Mouse (Mus musculus): ENCODE data around the gene Nudt17. TPM values are rescaled to one million over a fixed set of nuclear protein-coding genes. Genes with fewer than 3 reads are reported as not detected.
"Not testable (repeated sequence)": the region's sequence is repeated elsewhere in the genome, so short reads cannot be mapped to it uniquely, and the experiment has no call there.

The Nudt17 gene
- 1 to 10 TPM; 5.3 to 5.4 TPM for total RNA-seq (2021)

DNA sequence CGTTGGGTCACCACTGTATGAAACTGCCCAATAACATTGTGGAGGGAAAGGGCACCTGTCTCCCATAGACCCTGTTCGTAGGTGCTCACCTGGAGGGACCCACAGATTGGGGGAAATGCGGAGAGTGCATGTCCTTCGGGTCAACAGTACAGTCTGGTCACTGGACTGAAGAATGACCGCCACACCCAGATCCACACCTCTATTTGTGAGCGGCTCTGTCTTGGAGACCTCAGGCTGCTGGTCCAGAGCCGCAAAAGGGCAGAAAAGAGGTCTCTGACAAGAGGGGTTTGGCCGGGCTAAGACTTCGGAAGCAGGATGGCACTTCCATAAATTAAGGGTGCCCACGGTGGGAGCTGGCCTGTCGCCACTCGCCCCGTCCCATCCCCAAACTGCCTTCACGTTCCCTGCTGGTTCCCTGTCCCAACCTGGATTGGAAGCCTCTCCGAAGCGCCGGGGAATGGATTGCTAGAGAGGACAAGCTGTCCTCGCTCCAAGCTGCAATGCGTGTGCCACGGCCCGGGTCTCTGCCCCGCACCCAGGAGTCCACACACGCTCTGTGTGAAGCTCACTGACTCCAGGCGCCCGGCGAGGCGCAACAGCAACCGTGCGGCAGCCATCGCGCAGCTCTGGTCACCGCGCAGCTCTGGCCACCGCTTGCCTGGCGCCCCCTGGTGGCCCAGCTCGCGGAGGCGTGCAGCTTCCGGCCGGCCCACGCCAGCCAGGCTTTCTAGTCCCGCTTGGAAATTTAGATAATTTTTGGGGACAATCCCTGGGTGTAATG lies at the start of gene Nudt17:
Nudt17 (minus strand) TSS at position 660 of the 781 bp plus-strand sequence.
- intact Hi-C loops (cut with DNase I) = no loop called here
- peak; percentile 84 for DNase-seq

DNA sequence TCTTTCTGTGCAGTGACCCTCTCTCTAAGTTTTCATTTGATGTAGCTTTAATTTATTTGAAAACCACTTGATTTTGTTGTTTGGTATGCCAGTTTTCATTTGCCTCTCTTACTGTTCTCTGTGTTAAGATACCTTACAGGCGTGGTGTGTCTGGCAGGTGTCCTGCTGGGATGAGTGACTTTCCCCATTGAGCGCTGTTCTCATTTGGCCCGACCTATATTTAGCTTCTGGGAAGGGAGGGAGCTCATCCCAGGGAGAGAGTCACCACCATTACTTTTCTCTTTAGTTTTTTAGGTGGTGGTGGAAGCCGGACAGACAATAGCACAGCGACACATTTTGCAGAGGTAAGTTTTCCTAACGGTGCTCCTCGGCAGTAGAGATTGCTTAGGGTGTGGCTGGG lies 49.3 kb upstream of the Nudt17 start:
- intact Hi-C loops (cut with DNase I) = no loop called here

DNA sequence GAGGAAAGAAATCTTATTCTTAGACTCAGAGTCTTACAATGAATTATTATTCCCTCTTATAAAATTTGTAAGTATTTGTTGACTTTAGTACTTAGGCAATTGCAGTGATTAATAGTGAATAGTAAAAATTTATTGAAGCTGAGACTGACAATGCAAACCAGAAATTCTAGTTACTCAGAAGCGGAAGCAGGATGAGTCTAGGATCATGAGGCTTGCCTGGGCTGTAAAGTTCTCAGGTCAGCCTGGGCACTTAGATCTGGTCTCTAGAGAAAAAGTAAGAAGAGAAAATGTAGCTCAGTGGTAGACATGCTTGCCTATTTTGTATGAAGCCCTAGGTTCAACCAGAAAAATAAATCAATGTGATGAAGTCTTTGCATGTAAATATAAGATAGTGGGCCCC lies 47.6 kb upstream of the Nudt17 start:
- DNase-seq = no peak

More for the DNA sequence above, 49.3 kb upstream of the Nudt17 start:
- DNase-seq = no peak

DNA sequence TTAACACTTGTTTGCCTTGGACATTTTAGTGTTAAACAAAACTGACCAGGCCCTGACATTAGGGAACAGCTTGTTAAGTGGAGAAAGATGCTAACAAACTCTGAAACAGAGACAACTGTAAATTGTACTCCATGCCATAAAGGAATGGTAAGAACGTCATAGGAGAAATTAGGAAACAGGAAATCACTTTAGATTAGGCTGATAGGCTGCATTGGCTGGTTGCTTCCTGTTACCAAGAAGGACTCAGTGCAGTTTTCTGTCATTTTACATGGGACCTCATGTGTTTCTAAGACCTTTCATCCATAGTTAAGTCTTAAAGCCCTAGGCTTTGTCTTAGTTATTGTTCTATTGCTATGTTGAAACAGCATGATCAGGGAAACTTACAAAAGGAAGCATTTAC lies 38.5 kb upstream of the Nudt17 start:
- no peak for DNase-seq
- intact Hi-C loops (cut with DNase I) = no loop called here

More for the DNA sequence above, 47.6 kb upstream of the Nudt17 start:
- intact Hi-C loops (cut with DNase I) = no loop called here

DNA sequence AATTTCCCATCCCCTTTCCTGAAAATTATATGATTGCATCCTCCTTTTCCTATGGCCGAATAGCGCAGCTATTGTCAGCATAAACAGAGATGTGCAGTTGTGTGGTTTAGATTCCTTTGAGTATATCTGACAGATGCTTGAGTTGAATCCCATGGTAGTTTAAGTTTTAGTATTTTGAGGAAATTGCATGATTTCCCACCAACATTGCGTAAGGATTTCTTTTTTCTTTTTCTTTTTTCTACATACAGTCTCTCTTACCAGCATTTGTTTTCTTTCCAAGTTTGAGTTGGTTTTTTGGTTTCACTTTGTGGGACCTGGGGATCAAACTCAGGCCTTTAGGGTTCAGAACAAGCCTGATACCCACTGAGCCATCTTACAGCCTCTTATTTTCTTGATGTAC lies 36.0 kb upstream of the Nudt17 start:
- intact Hi-C loops (cut with DNase I) = no loop called here
- no peak for DNase-seq

DNA sequence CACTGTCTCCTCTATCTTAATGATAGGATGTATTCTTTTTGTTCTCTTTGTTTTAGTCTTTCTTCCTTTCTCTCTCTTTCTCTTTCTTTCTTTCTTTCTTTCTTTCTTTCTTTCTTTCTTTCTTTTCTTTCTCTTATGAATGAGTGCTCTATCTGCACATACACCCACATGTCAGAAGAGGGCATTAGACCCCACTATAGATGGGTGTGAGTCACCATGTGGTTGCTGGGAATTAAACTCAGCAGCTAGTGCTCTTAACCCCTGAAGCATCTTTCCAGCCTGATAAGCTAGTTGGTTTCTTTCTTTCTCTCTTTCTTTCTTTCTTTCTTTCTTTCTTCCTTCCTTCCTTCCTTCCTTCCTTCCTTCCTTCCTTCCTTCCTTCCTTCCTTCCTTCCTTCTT lies 31.9 kb upstream of the Nudt17 start:
- DNase-seq; intact Hi-C loops (cut with DNase I): not testable (repeated sequence)

DNA sequence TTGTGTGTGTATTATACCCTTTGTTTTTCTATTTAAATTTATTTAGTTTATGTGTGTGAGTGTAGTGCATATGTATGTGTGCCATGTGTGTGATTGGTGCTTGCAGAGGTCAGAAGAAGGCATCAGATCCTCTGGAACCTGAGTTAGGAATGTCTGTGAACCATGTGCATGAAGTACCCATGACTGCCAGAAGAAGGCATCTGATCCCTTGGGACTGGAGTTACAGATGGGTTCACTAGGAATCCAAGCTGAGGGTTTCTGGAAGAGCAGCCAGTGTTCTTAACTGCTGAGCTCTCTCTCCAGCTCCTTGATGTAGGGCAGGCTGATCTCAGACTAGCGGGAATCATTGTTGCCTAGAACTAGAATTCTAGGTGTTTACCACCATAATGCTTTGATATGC lies 29.6 kb upstream of the Nudt17 start:
- intact Hi-C loops (cut with DNase I) = loop anchor here (5.0 kb wide), 1 partner anchor 64 kb away; no protein-coding TSS in a partner anchor

DNA sequence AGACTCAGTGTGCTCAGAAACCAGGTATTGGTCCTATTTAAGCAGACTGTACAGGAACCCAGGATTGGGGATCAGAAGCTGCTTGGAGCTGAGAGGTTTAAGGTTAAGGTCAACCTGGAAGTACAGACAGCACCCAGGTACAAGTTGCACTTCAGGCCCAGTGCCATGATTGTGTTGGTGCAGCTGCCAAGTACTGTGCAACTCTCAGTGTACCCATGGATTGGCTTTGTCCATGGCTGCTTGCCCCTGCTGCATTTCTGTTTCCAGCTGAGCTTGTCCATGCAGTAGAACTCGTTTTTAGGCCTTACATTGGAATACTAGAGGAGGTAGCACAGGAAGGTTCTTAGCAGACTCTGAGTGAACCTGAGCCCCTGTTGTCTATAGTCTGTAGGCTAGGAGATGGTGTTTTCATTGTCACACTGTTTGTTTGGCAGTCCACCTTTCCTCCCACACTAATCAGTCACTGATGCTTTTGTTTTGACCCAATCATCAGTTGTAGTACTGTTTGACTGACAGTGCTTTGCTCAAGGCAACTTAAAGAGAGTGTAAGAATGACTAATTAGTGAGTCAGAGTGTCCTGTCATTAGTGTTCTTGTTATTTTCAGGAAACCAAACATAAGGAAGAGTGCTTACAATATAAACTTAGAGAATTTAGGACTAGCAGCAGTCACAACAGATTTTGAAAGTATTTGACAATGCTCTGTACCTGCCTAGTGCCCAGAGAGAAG lies 28.8 kb upstream of the Nudt17 start:
- DNase-seq = no peak
- intact Hi-C loops (cut with DNase I) = loop anchor here (5.0 kb wide), 1 partner anchor 65 kb away; no protein-coding TSS in a partner anchor

More for the DNA sequence above, 29.6 kb upstream of the Nudt17 start:
- no peak for DNase-seq

DNA sequence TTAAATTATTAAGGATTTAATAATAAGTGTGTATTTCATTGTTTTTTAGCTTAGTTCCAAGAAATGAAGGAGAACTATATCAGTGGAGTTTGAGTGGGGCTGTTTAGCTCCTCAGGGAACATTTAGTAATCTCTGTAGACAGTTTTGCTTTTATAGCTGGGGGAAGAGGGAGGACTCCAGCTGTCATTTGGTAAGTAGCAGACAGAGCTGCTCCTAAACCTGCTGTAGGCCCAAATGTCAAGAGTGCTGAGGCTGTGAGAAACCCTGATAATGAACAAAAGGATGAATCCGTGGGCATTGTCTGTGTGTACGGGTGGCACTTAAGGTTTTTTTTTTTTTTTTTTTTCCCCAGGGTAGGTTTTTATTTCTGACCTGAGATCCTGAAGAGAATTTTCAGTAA lies 26.8 kb upstream of the Nudt17 start:
- no peak for DNase-seq
- intact Hi-C loops (cut with DNase I) = loop anchor here (5.0 kb wide), 1 partner anchor 67 kb away; no protein-coding TSS in a partner anchor

DNA sequence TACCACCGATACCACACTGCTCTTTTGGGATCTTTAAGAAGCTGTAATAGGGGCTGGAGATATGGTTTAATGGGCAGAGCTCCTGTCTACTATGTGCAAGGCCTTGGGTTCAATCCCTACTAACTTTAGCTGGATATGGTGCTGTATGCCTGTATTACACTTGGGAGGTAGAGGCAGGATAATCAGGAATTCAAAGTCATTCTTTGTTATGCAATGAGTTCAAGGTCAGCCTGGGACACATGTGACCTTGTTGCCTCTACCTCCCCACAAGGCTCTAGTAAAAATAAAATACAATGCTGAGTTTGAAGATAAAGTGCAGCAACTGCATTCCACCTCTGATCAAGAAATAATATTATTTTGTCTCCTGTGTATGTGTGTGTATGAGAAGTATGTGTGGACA lies 25.6 kb upstream of the Nudt17 start:
- intact Hi-C loops (cut with DNase I) = no loop called here
- DNase-seq = no peak

DNA sequence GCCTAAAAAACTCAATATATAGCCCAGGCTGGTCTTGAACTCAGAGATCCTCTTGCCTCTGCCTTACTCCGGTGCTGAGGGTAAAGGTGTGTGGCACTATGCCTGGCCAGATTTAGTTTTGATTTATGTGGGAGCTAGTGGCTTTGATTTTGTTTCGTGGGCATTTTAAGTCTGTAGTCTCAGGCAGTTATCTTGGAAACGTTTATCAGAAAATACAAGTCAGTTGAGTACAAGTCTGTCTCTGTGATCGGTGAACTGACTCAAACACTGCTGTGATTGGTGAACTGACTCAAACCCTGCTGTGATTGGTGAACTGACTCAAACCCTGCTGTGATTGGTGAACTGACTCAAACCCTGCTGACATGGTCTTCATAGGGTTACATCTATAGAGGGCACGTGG lies 22.4 kb upstream of the Nudt17 start:
- intact Hi-C loops (cut with DNase I) = no loop called here
- no peak for DNase-seq

DNA sequence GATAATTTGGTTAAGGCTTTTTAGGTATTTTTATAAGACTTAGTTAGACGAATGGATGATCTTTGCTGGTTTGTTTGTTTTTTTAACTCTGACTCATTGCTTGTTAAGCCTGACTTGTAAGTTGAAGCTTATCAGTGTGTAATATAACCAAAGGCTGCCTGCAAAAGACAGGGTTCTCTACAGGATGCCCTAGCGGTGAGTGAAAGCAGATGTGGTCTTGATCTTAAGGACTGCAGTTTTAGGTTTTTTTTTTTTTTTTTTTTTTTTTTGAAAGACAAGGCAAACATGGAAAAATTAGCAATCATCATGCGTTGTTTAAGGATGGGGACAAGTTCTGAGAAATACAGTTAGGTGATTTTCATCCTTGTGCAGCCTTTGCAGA lies 21.0 kb upstream of the Nudt17 start:
- no peak for DNase-seq
- intact Hi-C loops (cut with DNase I) = no loop called here

DNA sequence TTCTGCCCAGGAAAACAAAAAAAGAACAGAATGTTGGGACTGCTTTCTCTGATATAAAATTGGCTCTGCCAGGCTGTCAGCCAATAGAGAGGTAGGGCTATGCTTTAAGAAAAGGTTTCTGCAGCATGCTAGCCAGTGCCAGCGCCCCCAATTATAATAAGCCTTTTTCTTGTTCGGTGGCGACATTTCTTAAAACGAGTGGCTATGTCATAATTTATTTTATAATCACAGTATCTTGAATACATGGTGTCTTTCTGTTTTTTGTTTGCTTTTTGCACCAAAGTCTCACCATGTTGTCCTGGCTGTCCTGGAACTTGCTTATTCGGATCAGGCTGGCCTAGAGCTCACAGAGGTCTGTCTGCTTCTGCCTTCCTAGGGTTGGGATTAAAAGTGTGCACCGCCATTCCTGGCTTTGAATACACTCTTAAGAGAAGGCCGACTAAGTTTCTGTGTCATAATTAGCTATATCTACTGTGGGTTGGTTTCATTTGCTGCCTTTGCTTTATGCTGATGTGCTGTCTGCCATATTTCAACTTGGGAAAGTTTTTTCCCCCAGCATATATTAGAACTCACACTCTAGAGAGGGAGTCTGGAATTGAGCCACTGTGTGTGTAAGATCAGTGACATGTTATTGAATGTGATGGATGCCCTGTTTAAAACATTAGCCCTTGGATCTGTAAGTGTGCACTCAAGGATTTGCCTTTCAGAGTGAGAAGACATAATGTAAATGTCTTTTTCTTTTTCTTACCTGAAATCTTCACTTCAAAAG lies 20.5 kb upstream of the Nudt17 start:
- intact Hi-C loops (cut with DNase I) = no loop called here

DNA sequence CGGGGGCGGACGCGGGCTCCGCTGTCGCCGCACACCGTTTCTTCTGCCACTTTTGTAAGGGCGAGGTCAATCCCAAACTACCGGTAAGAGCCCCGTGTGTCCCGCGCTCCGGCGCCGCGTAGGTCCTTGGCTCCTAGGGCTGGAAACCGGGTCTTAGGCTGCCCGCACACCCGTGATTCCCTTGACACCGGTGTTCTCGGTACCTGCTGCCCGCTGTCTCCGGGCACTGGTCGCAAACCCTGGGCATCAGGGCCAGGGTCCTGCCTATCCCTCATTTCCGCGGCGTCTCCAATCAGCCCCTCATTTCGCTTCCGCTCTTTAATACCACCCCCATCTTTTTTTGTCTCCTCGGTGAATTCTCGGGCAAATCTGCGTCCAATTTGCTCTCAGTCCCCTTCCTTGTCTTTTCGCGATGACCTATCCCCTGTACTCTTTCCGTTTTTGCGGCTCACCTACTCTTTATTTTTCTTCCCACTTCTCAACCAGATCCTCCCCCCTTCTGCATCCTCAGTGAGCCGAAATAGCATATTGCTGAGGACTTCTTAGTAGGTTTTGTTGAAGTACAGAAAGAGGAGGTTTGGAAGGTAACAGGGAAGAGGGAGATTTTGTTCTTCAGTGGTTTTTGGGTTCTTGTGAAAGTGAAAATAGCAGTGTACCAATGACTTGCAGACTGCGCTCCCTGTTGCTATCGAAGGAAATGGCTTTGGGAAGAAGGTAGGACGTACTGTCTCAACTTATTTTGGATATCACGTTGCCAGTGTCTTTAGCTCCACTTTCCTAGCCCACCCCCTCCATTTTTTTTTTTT lies 19.7 kb upstream of the Nudt17 start:
- intact Hi-C loops (cut with DNase I) = no loop called here
- no peak for DNase-seq

More for the DNA sequence above, 20.5 kb upstream of the Nudt17 start:
- DNase-seq = no peak

DNA sequence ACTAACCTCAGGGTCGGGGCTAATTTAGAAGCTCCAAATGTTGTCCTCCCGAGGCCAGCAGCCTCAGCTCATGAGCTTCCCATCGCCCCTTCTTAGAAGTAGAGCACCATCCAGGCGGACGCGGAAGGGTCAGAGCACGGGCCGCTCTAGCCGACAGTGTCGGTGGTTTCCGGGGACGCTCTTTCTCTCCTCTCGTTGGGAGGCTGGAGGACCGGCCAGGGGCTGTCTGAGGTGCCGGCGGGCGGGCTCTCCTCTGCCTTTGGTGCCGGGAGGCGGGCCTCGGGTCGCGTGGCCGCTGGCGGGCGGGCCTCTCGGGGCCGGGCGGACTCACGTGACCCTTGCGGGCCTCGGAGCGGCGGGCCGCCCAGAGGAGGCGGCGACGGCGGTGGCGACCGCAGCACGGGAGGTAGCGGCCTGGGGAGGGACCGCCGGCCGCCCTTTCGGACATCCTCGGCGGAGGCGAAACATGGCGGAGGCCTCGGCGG lies 19.0 kb upstream of the Nudt17 start, which contains the start of the genes Polr3c and Rnf115:
Polr3c (minus strand) TSS at position 286 of the 485 bp plus-strand sequence.
Rnf115 (plus strand) TSS at position 322 of the 485 bp plus-strand sequence.
- DNase-seq = peak; percentile 95
- intact Hi-C loops (cut with DNase I) = no loop called here

DNA sequence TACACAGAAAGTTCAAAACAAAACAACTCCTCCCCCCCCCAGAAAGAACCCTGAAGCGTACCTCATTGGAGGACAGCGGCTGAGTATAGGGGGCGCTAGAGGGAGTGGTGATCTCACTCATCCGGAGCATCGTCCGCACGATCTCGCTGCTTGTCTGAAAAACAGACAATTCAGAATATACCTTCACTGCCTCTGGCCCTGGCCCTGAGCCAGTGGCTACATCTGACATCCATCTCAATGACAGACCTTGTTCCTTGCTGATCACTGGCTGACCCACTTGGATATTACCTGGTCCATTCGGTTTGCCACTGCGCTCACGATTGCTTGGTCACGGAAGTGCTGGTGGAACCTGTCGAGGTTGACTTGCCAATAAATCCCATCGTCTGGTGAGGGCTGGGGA lies 10.8 kb upstream of the Nudt17 start:
- peak; percentile 72 for DNase-seq
- intact Hi-C loops (cut with DNase I) = no loop called here

DNA sequence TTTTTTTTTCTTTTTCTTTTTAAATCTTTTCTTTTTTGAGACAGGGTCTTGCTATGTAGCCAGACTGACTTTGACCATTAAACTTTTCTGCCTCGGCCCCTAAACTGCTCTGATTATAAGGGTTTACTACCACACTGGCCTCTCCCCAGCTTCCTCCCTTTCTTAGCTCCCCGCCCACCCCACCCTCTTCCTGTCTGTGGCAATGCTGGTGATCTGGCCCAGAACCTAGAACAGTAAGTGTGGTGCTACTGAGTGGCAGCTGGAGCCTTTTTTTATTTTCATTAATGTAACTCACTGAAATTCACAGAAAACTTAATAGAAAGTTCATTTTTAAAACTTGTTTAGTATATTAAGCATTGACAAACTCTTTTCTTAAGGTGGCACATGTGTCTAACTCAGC lies 7.5 kb upstream of the Nudt17 start:
- no peak for DNase-seq
- intact Hi-C loops (cut with DNase I) = no loop called here

DNA sequence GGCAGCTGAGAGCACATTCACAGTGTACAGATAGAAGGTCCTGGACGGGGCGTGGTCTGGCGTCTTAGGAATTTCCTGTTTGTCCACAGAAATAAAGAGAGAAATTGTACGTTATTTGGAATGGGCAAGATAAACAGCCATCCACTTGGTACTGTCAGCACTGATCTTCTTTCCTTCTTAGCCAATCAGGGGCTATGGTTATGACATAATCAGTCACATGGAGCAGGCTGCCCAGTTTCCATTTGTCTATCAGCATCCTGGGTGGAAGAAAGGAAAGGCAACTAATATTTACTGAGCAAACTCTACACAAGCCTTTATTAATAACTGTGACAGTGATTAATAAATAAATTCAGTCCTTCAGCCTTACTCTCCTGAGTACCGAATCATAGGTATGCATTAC lies 5.9 kb upstream of the Nudt17 start:
- intact Hi-C loops (cut with DNase I) = no loop called here
- DNase-seq = no peak

DNA sequence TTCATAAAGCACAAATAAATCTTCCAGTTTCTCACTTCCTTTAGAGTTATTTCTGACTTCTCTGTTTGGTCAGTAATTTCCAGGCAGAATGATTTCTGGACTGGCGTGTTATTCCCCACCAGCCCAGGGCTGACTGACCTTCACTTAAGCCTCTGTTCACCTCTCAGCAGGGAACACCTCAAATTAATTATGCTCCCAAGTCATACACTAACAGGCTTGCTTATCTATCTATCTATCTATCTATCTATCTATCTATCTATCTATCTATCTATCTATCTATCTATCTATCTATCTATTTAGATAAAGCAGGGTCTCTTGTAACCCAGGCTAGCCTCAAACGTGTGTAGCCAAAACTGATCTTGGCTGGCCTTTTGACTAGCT lies 312 bp upstream of the Nudt17 start:
- intact Hi-C loops (cut with DNase I) = no loop called here
- DNase-seq = no peak

DNA sequence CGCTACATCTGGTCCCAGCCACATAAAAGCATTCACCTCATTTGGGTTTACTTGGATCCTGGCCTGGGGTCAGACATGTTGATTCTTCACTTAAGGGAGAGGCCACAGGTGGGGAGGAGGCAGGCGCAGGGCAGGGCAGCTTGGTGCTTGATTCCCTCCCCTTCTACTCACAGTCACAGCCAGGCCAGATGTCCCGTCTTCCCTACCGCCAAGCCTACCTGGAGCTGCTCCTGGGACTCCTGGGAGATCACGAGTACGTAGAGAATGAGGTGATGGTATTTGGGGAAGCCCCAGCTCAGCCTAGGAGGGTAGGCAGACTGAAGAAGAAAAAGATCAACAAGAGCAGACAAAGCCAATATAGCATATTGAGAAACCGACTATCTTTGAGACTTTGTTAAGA lies 1.4 kb downstream of the Nudt17 start:
- no peak for DNase-seq
- intact Hi-C loops (cut with DNase I) = no loop called here
